In the genomic region with DNA sequence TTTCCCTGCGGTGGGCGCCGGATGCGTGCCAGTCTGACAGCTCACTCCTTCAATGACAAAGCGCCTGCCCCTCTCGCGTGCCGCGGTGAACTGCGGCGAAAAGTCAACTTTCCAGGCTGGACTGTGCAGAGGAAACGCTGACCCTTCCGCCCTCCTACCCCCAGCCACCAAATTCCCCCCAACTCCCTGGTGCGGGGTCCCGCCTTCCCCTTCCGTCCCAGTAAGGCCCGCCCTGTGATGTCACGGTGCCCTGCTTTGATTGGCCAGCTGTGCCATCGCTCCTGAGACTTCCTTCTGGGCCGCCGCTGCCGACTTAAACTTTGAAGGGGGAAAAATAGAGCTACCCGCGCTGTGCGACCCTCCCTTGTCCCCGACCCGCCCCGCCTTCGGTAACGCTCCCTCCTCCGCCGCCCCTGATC, we compare ENCODE assay signal across 8 mouse cellular contexts. TPM values are rescaled to one million over a fixed set of nuclear protein-coding genes. Genes with fewer than 3 reads are reported as not detected.
A peak's percentile ranks its signal among the peaks of the same experiment; 100 is the strongest.
DNase-seq lines count a peak whose midpoint lies in the region; ATAC-seq lines count a peak whose summit lies in the region.

A gene (plus strand): TSS at position 258 of the 419 bp plus-strand sequence.

- peak within 1 kb of the TSS; percentile 57 for H3K27ac ChIP-seq in intestine, embryonic 14.5 days (ENCODE audit: low read depth)

- peak within 1 kb of the TSS; percentile 58 for H3K9ac ChIP-seq in intestine, embryonic 14.5 days (ENCODE audit: low read length)

- H3K36me3 ChIP-seq in intestine, embryonic 14.5 days (ENCODE audit: control insufficient read depth, insufficient read depth, low read length) = peaks cover 41% of the 10 kb centered on the region

- DNase-seq in adrenal gland, adult 8-10 months = peak; percentile 88
- peak; percentile 78 for DNase-seq in embryo, embryonic 11.5 days (ENCODE audit: low read depth, low spot score)
- peak; percentile 88 to 95 for DNase-seq in gastrocnemius, postnatal 36 days
- DNase-seq in intestine, embryonic 14.5 days (ENCODE audit: low spot score) = peak; percentile 94
- peak; percentile 84 to 95 for DNase-seq in left cerebral cortex, postnatal 10 days (ENCODE audit: extremely low spot score in 1 of 2, low spot score in 2 of 2)
- peak; percentile 94 for DNase-seq in right cerebral cortex, postnatal 10 days (ENCODE audit: low spot score in 2 of 2)
- peak; percentile 86 for DNase-seq in urinary bladder, postnatal 25 days (ENCODE audit: low spot score)

- intact Hi-C loops in gastrocnemius, postnatal 36 days (cut with DNase I) = no loop called here
- intact Hi-C loops in left cerebral cortex, postnatal 10 days (cut with DNase I) = no loop called here

- H3K4me3 ChIP-seq in intestine, embryonic 14.5 days (ENCODE audit: low read depth, low read length) = peak within 1 kb of the TSS; percentile 58

- H3K4me1 ChIP-seq in intestine, embryonic 14.5 days (replicated peaks; ENCODE audit: control insufficient read depth, insufficient read depth, low read length) = peaks cover 16% of the 10 kb centered on the region

- WGBS in intestine, embryonic 14.5 days = under 1% methylated on average over 32 of the region's 32 CpGs

- H3K27me3 ChIP-seq in intestine, embryonic 14.5 days (replicated peaks; ENCODE audit: control insufficient read depth, insufficient read depth, low read length) = no peaks in the 10 kb centered on the region

- H3K9me3 ChIP-seq in intestine, embryonic 14.5 days (ENCODE audit: control insufficient read depth, low read length) = no peaks in the 10 kb centered on the region

- ATAC-seq in intestine, embryonic 14.5 days (replicated peaks; ENCODE audit: low FRiP score, low TSS enrichment, low read depth) = peak; percentile 77
- ATAC-seq in megakaryocyte progenitor cell, adult 5-6 weeks (replicated peaks; ENCODE audit: poor library complexity) = peak; percentile 71

- peak within 1 kb of the TSS; percentile 95 for H3K4me2 ChIP-seq in intestine, embryonic 14.5 days (ENCODE audit: low read length)

RNA-seq across cellular contexts. Expression of the gene that starts here (rescaled TPM):
- total RNA-seq in adrenal gland, adult 8-10 months (2022) = 10 to 100 TPM; 17.0 to 27.1 (median 20.9) TPM
- total RNA-seq in gastrocnemius, postnatal 36 days (2021) = 1 to 10 TPM; 5.1 to 6.5 TPM
- 12.0 and 12.8 TPM in 2 replicates for polyA plus RNA-seq in intestine, embryonic 14.5 days (2014; fragmentation: Nextera tagmentation; extraction: Ambion mirVana)
- total RNA-seq in left cerebral cortex, postnatal 10 days (2021) = 1 to 10 TPM; 6.4 to 6.8 TPM
- 6.2 and 8.8 TPM in 2 replicates for total RNA-seq in megakaryocyte progenitor cell, adult 5-6 weeks (2015)
- total RNA-seq in megakaryocyte progenitor cell, adult 5-6 weeks (2017) = 6.0 and 8.8 TPM in 2 replicates

Comparison
In these comparisons a context has a peak if more than half of its experiments do, and no peak if none do; other contexts are left out.
1. Peak in every context shown above with its lines: DNase-seq, ATAC-seq, H3K4me3 ChIP-seq and H3K27ac ChIP-seq.